Mouse (Mus musculus) ovary, postnatal 36 days (tissue): ENCODE results near the gene Hist1h3d.
"Not testable (repeated sequence)": the region's sequence is repeated elsewhere in the genome, so short reads cannot be mapped to it uniquely, and the experiment has no call there.

Experiments
- DNase-seq: peaks from one replicate; pipeline ENCODE4 v3.0.0; 2022; ENCODE audit warnings: low spot score, mixed read lengths

Gene Hist1h3d

GRCm38 (mm10) chr13:23575271-23575851 lies at the start of gene Hist1h3d:
Gene Hist1h3d (plus strand): TSS chr13:23575763.
- no peak for DNase-seq

GRCm38 (mm10) chr13:23525901-23526300 lies 49.7 kb upstream of the Hist1h3d start:
- peak; percentile 15 for DNase-seq

- DNase-seq, result peak; percentile 85
Observed at GRCm38 (mm10) chr13:23526312-23526711, 49.3 kb upstream of the Hist1h3d start.

- no peak for DNase-seq
Observed at GRCm38 (mm10) chr13:23529005-23529404, 46.6 kb upstream of the Hist1h3d start.

GRCm38 (mm10) chr13:23529480-23530165 lies 45.9 kb upstream of the Hist1h3d start:
- DNase-seq, result no peak

GRCm38 (mm10) chr13:23530181-23530900 lies 45.2 kb upstream of the Hist1h3d start:
- DNase-seq, result peak; percentile 44

- peak; percentile 93 for DNase-seq
Observed at GRCm38 (mm10) chr13:23530901-23531875, 44.4 kb upstream of the Hist1h3d start, which contains the start of gene Hist1h4h. Gene Hist1h4h (plus strand): TSS chr13:23531050.

GRCm38 (mm10) chr13:23532262-23533075 lies 43.1 kb upstream of the Hist1h3d start:
- DNase-seq, result no peak

- peak; percentile 58 for DNase-seq
Observed at GRCm38 (mm10) chr13:23533560-23534367, 41.8 kb upstream of the Hist1h3d start, which contains the start of gene Hist1h2af. Gene Hist1h2af (plus strand): TSS chr13:23533906.

- no peak for DNase-seq
Observed at GRCm38 (mm10) chr13:23534368-23535131, 41.0 kb upstream of the Hist1h3d start.

GRCm38 (mm10) chr13:23535137-23536075 lies 40.2 kb upstream of the Hist1h3d start, which contains the start of gene Hist1h3g:
Gene Hist1h3g (plus strand): TSS chr13:23535422.
- DNase-seq, result peak; percentile 73

GRCm38 (mm10) chr13:23536076-23536822 lies 39.3 kb upstream of the Hist1h3d start:
- DNase-seq, result no peak

- DNase-seq, result no peak
Observed at GRCm38 (mm10) chr13:23537006-23537710, 38.4 kb upstream of the Hist1h3d start.

- DNase-seq, result no peak
Observed at GRCm38 (mm10) chr13:23538249-23538648, 37.3 kb upstream of the Hist1h3d start.

GRCm38 (mm10) chr13:23539821-23540220 lies 35.7 kb upstream of the Hist1h3d start:
- DNase-seq, result not testable (repeated sequence)

GRCm38 (mm10) chr13:23541497-23541896 lies 34.1 kb upstream of the Hist1h3d start:
- DNase-seq, result no peak
